Mouse (Mus musculus): ENCODE measurements around the gene Arid1a. TPM values are rescaled to one million over a fixed set of nuclear protein-coding genes. Genes with fewer than 3 reads are reported as not detected.

Arid1a gene
- polyA plus RNA-seq (2016; fragmentation: Nextera tagmentation; extraction: Ambion mirVana) = 50.4 and 51.5 TPM in 2 replicates

GRCm38 (mm10) chr4:133756514-133757268, at the start of gene Arid1a:
Gene Arid1a, minus strand, starts transcription at chr4:133756769.
- Histone ChIP-seq H3K9me3 (no peaks in the 10 kb centered on the region), H3K27me3 (no peaks in the 10 kb centered on the region), H3K4me1 (peaks cover 25% of the 10 kb centered on the region), H3K36me3 (replicated peaks) (no peaks in the 10 kb centered on the region), H3K4me3 (replicated peaks) (peak within 1 kb of the TSS; percentile 100), H3K4me2 (peak within 1 kb of the TSS; percentile 93), H3K27ac (peak within 1 kb of the TSS; percentile 99), H3K9ac (peak within 1 kb of the TSS; percentile 100)
- ATAC-seq (ENCODE audit: low FRiP score) = peak; percentile 67
- under 1% methylated on average over 40 of the region's 40 CpGs for WGBS

- H3K27me3 ChIP-seq = no peaks in the 10 kb centered on the region
- no peak overlapping the region for H3K9ac ChIP-seq
- WGBS = 79% methylated on average over 15 of the region's 15 CpGs
- no peaks in the 10 kb centered on the region for H3K36me3 ChIP-seq (replicated peaks)
- no peaks in the 10 kb centered on the region for H3K4me1 ChIP-seq
- H3K4me2 ChIP-seq = no peak overlapping the region
- no peak for ATAC-seq (ENCODE audit: low FRiP score)
- no peak overlapping the region for H3K27ac ChIP-seq
- H3K9me3 ChIP-seq = no peaks in the 10 kb centered on the region
- H3K4me3 ChIP-seq (replicated peaks) = no peak overlapping the region
These were observed 48.1 kb upstream of the Arid1a start for GRCm38 (mm10) chr4:133804401-133805263.

- Histone ChIP-seq H3K27ac (no peak overlapping the region), H3K9ac (no peak overlapping the region), H3K4me1 (no peaks in the 10 kb centered on the region), H3K4me2 (no peak overlapping the region), H3K36me3 (replicated peaks) (no peaks in the 10 kb centered on the region), H3K4me3 (replicated peaks) (no peak overlapping the region), H3K27me3 (no peaks in the 10 kb centered on the region), H3K9me3 (no peaks in the 10 kb centered on the region)
- 42% methylated on average over 6 of the region's 6 CpGs for WGBS
- ATAC-seq (ENCODE audit: low FRiP score) = no peak
These were observed 44.0 kb upstream of the Arid1a start for GRCm38 (mm10) chr4:133800589-133800988.

- Histone ChIP-seq H3K9me3 (no peaks in the 10 kb centered on the region), H3K4me1 (no peaks in the 10 kb centered on the region), H3K4me2 (no peak overlapping the region), H3K36me3 (replicated peaks) (no peaks in the 10 kb centered on the region), H3K27ac (no peak overlapping the region), H3K9ac (no peak overlapping the region), H3K27me3 (no peaks in the 10 kb centered on the region), H3K4me3 (replicated peaks) (no peak overlapping the region)
- no peak for ATAC-seq (ENCODE audit: low FRiP score)
- WGBS = 90% methylated on average over 3 of the region's 3 CpGs
These were observed 36.7 kb upstream of the Arid1a start for GRCm38 (mm10) chr4:133793269-133793668.

GRCm38 (mm10) chr4:133774570-133775554, 18.3 kb upstream of the Arid1a start:
- Histone ChIP-seq H3K27ac (no peak overlapping the region), H3K9ac (no peak overlapping the region)

GRCm38 (mm10) chr4:133769157-133769556, 12.6 kb upstream of the Arid1a start:
- WGBS = 86% methylated on average over 3 of the region's 3 CpGs
- no peaks in the 10 kb centered on the region for H3K36me3 ChIP-seq (replicated peaks)
- no peak overlapping the region for H3K4me2 ChIP-seq
- no peak overlapping the region for H3K4me3 ChIP-seq (replicated peaks)
- H3K9me3 ChIP-seq = no peaks in the 10 kb centered on the region
- no peaks in the 10 kb centered on the region for H3K4me1 ChIP-seq
- no peaks in the 10 kb centered on the region for H3K27me3 ChIP-seq
- no peak for ATAC-seq (ENCODE audit: low FRiP score)
- no peak overlapping the region for H3K9ac ChIP-seq
- H3K27ac ChIP-seq = no peak overlapping the region

More at GRCm38 (mm10) chr4:133774570-133775554, 18.3 kb upstream of the Arid1a start:
- Histone ChIP-seq H3K27me3 (no peaks in the 10 kb centered on the region), H3K4me1 (no peaks in the 10 kb centered on the region), H3K4me3 (replicated peaks) (no peak overlapping the region), H3K4me2 (no peak overlapping the region), H3K36me3 (replicated peaks) (no peaks in the 10 kb centered on the region), H3K9me3 (no peaks in the 10 kb centered on the region)
- 83% methylated on average over 21 of the region's 21 CpGs for WGBS
- no peak for ATAC-seq (ENCODE audit: low FRiP score)

- no peaks in the 10 kb centered on the region for H3K4me1 ChIP-seq
- H3K9me3 ChIP-seq = no peaks in the 10 kb centered on the region
- H3K27me3 ChIP-seq = no peaks in the 10 kb centered on the region
- no peaks in the 10 kb centered on the region for H3K36me3 ChIP-seq (replicated peaks)
- ATAC-seq (ENCODE audit: low FRiP score) = no peak
- H3K27ac ChIP-seq = no peak overlapping the region
- H3K4me2 ChIP-seq = no peak overlapping the region
- 78% methylated on average over 6 of the region's 6 CpGs for WGBS
- H3K4me3 ChIP-seq (replicated peaks) = no peak overlapping the region
- H3K9ac ChIP-seq = no peak overlapping the region
These were observed 6.5 kb upstream of the Arid1a start for GRCm38 (mm10) chr4:133763112-133763511.

- ATAC-seq (ENCODE audit: low FRiP score) = no peak
- Histone ChIP-seq H3K9me3 (no peaks in the 10 kb centered on the region), H3K4me3 (replicated peaks) (no peak overlapping the region), H3K36me3 (replicated peaks) (no peaks in the 10 kb centered on the region), H3K9ac (no peak overlapping the region), H3K27ac (no peak overlapping the region), H3K4me1 (peaks cover 22% of the 10 kb centered on the region), H3K27me3 (no peaks in the 10 kb centered on the region), H3K4me2 (no peak overlapping the region)
- 91% methylated on average over 8 of the region's 8 CpGs for WGBS
These were observed 3.1 kb upstream of the Arid1a start for GRCm38 (mm10) chr4:133759659-133760058.

GRCm38 (mm10) chr4:133757269-133757835, 783 bp upstream of the Arid1a start:
- ATAC-seq (ENCODE audit: low FRiP score) = peak; percentile 22
- H3K36me3 ChIP-seq (replicated peaks) = no peaks in the 10 kb centered on the region
- peak overlapping the region; percentile 99 for H3K27ac ChIP-seq
- peaks cover 25% of the 10 kb centered on the region for H3K4me1 ChIP-seq
- peak overlapping the region; percentile 93 for H3K4me2 ChIP-seq
- no peaks in the 10 kb centered on the region for H3K9me3 ChIP-seq
- peak overlapping the region; percentile 80 for H3K9ac ChIP-seq
- peak overlapping the region; percentile 100 for H3K4me3 ChIP-seq (replicated peaks)
- H3K27me3 ChIP-seq = no peaks in the 10 kb centered on the region
- under 1% methylated on average over 38 of the region's 38 CpGs for WGBS

GRCm38 (mm10) chr4:133755861-133756371, 653 bp downstream of the Arid1a start:
- Histone ChIP-seq H3K4me3 (replicated peaks) (peak overlapping the region; percentile 100), H3K4me1 (peaks cover 26% of the 10 kb centered on the region), H3K27me3 (no peaks in the 10 kb centered on the region), H3K36me3 (replicated peaks) (no peaks in the 10 kb centered on the region), H3K4me2 (peak overlapping the region; percentile 93), H3K27ac (peak overlapping the region; percentile 99), H3K9ac (peak overlapping the region; percentile 100), H3K9me3 (no peaks in the 10 kb centered on the region)
- ATAC-seq (ENCODE audit: low FRiP score) = no peak
- 1% methylated on average over 11 of the region's 11 CpGs for WGBS
